Mouse (Mus musculus) urinary bladder, adult 2 months (tissue): ENCODE measurements around the gene Nrp2. TPM values are rescaled to one million over a fixed set of nuclear protein-coding genes. Genes with fewer than 3 reads are reported as not detected.

Experiments used
- DNase-seq: peaks from one replicate; pipeline ENCODE4 v3.0.0; 2022; ENCODE audit warnings: low spot score
- polyA plus RNA-seq: library from polyadenylated mRNA; depleted of rRNA; stranded (reverse); fragments of >200 nt; gene quantifications from 2 replicates; pipeline ENCODE4 v1.2.3, GENCODE M21; 2012

The Nrp2 gene
- polyA plus RNA-seq, 1 experiment, result 114 TPM

GRCm38 (mm10) chr1:62782573-62782972 lies 79.5 kb downstream of the Nrp2 start:
- no peak for DNase-seq

DNA sequence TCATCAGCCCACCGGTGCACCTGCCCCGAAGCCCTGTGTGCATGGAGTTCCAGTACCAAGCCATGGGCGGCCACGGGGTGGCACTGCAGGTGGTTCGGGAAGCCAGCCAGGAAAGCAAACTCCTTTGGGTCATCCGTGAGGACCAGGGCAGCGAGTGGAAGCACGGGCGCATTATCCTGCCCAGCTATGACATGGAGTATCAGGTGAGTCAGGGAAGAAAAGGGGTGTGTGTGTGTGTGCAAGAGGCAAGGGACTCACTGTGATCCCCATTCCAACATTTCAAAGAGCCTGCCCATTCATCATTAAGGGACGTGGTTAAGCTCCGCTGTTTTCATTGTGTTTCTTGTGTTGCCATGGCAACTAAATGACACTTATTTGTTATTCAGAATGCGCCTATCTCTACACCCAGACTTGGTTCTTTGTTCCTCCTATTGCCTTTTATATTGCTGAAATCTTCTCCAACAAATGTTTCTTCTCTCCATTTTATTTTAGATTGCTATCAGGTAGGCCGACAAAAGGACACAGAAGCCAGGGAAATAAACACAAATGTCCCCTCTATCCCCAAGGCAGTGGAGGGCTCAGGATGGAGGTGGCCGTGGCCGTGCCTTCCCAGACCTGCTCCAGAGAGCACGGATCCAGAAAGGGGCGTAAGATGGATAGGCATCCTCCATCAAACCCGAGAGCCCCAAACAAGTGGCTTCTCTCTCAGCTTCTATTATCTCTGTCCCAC lies 80.4 kb downstream of the Nrp2 start:
- DNase-seq, result no peak

GRCm38 (mm10) chr1:62784084-62784392 lies 81.0 kb downstream of the Nrp2 start:
- DNase-seq, result no peak

DNA sequence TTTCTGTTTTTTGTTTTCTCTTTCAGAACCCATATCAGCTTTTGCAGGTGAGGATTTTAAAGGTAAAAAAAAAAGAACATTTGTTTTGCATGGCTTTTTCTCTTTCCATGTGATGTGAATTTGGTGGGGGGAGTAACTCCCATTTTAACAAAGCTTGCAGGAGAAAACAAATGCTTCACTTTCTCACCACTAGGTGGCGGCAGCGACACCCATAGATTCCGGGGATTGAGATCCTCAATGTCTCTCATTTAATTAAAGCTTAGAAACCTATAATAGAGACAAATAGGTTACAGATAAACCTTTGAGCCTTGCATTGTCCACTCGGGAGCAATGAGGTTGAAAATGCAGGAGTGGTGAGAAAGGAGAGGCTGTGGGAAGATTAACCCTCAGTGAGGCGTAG lies 83.2 kb downstream of the Nrp2 start:
- DNase-seq, result no peak

DNA sequence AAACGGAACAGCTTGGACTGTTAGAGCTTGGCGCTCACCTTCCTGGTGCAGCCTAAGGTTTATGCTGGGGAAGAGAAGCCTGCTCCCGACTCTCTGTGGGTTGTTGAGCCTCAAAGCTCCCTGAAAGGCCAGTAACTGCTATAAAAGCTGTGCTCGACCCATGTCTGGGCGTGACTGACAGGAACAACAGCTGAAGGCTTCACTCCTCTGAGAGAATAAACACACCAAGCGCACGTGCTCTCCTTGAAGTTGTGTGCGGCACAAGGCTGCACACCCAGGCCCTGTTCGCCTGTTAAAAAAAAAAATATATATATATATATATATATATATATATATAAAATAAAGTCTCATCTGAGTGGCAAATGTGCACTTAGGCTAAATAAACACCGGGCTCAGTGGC lies 84.5 kb downstream of the Nrp2 start:
- no peak for DNase-seq

GRCm38 (mm10) chr1:62794223-62794895 lies 91.3 kb downstream of the Nrp2 start:
- DNase-seq, result no peak

DNA sequence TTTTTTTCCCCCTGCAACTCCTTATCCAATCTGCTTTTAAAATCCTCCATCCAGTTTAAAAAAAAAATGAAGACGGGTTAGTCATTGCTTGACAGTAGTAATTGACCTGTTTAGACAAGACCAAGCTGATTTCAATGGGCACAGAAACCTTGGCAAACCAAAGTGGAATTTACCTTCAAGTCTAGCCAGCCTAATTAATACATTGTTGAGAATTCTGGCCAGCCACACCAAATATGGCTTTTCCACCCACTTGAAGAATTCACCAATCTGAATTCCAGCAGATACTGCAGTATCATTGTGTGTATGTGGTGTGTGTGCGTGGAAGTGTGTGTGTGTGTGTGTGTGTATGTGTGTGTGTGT lies 91.8 kb downstream of the Nrp2 start:
- DNase-seq, result no peak

DNA sequence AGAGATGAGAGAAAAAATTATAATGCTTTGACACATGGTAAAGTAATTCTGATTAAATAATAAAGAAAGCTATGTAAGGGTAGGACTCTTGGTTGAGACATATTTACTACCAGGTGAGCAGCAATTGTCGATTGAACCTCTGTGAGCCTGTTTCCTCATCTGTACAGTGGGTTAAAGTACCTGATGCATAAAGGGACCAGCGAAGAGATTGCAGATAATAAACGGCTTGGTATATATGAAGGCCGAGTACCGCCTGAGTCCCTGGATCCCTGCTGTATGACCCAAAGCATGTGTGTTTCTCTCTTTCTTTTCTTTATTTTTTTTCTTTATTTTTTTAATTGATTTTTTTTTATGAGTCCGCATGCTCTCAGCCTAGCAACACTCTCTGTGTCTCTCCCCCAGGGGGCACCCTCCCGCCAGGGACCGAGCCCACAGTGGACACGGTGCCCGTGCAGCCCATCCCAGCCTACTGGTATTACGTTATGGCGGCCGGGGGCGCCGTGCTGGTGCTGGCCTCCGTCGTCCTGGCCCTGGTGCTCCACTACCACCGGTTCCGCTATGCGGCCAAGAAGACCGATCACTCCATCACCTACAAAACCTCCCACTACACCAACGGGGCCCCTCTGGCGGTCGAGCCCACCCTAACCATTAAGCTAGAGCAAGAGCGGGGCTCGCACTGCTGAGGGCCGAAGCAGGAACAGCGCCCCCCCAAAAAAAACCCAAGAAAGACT lies 92.4 kb downstream of the Nrp2 start:
- DNase-seq, result no peak

DNA sequence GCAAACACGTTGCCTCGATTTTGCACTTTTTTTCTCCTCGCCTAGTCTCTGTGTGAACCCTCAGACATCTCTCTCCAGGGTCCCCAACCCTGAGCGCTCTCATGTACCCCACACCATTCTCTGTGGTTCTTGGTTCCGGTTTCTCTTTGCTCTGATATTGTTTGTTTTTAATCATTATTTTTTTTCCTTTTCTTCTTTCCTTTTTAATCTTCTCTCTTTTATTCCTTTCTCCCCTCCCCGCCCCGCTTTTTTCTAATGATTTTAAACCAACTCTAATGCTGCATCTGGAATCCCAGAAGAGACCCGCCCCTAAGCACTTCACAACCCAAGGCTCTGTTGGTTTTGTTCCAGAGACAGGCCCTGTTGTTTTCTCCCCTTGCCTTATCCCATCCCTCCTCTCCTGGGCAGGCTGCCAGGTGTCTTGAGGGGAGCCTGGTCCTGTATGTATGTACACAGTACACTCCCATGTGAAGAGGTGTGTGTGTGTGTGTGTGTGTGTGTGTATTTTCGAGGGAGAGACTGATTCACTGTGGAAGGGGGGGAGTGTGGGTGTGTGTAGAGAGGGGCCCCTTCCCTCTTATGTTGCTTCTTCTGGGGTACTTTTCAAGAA lies 93.1 kb downstream of the Nrp2 start:
- DNase-seq, result no peak

- DNase-seq, result no peak
Measured at GRCm38 (mm10) chr1:62799427-62799826, 96.3 kb downstream of the Nrp2 start.

DNA sequence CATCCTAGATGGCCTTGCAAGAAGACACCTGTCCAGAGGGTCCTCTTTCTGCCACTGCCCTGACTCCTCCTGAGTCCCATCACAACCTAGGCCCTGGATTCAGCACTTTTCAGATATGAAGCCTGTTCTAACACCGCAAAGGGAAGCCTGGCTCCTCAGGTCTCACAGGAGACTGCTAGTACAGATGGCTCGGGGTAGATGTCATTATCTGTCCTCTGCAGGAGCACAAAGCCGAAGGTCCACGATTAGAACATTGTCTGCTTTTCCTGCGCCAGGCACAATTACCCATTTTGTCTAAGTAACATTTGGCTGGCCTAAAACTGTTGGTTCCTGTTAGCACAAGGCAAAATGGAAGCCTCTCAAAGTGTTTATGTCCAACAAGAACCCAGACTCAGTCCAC lies 97.3 kb downstream of the Nrp2 start:
- no peak for DNase-seq

- no peak for DNase-seq
Measured at GRCm38 (mm10) chr1:62801429-62801828, 98.3 kb downstream of the Nrp2 start.

DNA sequence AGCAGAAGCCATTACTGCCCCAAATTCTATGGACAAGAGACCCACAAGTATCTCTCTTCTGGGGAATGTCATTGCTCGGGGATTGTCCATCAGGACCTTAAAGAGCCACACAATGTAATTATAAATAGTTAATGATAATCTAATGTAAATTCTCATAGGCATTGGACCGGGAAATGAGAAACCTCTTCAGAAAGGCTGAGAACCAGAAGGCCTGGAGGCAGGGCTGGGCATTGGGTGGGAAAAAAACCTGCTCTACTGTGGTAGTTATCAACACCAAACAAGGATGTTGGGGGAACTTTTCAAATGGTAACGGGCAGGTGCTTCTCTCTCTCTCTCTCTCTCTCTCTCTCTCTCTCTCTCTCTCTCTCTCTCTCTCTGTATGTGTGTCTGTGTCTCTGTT lies 98.8 kb downstream of the Nrp2 start:
- DNase-seq, result no peak

DNA sequence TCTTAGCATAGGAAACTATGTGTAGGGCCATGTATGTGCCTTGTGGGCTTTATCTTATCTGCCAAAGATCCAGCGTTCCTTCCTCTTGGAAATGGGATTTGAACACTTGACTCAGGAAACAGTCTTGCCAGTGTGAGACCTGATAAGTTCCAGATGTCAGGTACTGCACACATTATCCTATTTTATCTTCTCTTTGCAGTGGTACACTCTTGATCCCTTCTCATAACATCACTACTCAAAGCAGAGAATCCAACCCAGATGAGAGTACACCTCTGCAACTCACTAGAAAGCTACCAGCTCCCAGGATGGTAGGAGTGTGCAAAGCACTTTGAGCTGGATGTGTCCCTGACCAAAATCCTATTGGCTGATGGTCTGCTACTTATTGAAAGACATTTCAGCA lies 100.5 kb downstream of the Nrp2 start:
- no peak for DNase-seq

GRCm38 (mm10) chr1:62806014-62806413 lies 102.9 kb downstream of the Nrp2 start:
- no peak for DNase-seq

- DNase-seq, result no peak
Measured at GRCm38 (mm10) chr1:62808395-62808794, 105.3 kb downstream of the Nrp2 start.

DNA sequence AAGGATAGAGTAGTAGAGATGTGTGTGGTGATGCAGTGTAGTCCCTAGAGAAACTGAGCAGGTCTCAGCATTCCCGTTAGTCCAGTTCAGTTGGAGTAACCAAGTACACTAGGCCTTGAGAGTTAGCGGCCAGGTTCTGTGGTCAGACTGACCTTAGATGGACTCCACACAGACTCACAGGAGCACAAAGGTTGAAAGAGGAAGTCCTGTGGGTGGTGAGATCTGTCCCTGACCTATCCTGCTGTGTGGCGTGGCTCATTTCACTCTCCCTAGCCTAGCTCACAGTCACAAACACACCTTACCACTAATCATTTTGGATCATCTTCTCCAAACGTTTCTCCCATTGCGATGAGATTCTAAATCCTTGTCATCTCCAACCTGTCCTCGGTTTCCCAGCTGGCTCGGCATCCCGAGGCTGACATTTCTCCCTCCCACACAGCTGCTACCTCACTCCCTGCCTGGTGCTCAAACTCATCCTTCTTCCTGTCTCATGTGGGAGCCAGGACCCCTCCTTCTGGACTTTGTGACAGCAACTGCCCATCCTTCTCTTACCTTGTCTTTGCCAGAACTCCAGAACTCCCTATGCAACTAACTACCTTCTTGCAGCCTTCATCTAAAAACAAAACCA lies 106.6 kb downstream of the Nrp2 start:
- DNase-seq, result no peak

GRCm38 (mm10) chr1:62811141-62811540 lies 108.1 kb downstream of the Nrp2 start:
- DNase-seq, result no peak

GRCm38 (mm10) chr1:62812701-62813684 lies 109.9 kb downstream of the Nrp2 start:
- no peak for DNase-seq

DNA sequence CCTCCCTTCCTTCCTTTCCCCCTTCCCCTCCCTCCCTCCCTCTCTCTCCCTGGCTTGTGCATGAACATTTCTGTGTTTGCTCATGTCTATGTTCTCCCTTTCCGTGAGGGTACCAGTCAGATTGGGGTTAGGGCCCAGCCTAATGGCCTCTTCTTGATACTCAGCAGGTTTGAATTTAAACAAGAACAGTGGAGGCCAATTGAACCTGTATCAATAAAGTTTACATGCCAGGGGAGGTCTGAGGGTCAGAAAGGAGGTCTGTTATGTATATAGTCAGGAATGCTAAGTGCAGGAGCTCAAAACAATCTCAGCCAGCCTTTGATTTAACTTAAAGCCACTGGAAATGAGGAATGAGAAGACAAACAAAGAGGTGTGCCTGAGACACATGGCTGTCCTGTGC lies 110.9 kb downstream of the Nrp2 start:
- DNase-seq, result no peak

GRCm38 (mm10) chr1:62817566-62817965 lies 114.5 kb downstream of the Nrp2 start:
- DNase-seq, result no peak
